30 mouse cellular contexts compared by ENCODE assay signal in the genomic region with DNA sequence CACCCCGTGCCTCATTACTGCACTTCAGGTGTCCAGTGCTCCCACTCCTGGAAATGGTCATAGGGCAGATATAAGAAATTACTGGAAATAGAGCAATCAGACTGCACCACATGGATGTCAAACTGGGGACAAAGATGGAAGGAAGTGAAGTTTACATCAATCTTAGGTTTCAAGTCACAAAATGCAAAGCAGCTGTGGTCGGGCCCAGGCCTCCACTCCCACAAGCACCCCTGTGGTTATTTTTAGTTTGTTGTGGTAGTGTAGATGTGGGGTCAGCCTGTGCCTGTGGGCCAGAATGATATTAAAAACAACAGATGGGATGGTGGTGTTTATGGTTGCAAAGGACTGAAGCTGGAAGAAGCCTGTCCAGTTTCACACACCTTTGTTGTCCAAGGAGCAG. TPM values are rescaled to one million over a fixed set of nuclear protein-coding genes. Genes with fewer than 3 reads are reported as not detected.
DNase-seq lines count a peak whose midpoint lies in the region; ATAC-seq and TF ChIP-seq lines count a peak whose summit lies in the region.
"Had no signal": no experiment of that assay in that cellular context is flagged by ENCODE, and none has a peak within 500 bp of the region (broad histone marks: within the 10 kb centered on the region; RNA-seq: fewer than 3 reads in every experiment).

No protein-coding gene starts in this region.

- H3ac ChIP-seq in myocyte (ENCODE audit: control insufficient read depth, insufficient read length) = no peak overlapping the region

- H3K9me3 ChIP-seq in embryonic facial prominence, embryonic 11.5 days (replicated peaks; ENCODE audit: control insufficient read depth, low read length) = no peaks in the 10 kb centered on the region
- H3K9me3 ChIP-seq in embryonic facial prominence, embryonic 10.5 days = no peaks in the 10 kb centered on the region
- H3K9me3 ChIP-seq: embryonic facial prominence, embryonic 13.5 days; forebrain, embryonic 10.5 days; forebrain, embryonic 15.5 days; heart, embryonic 13.5 days; kidney, embryonic 15.5 days; limb, embryonic 13.5 days; liver, embryonic 12.5 days; midbrain, embryonic 10.5 days; midbrain, embryonic 15.5 days; neural tube, embryonic 13.5 days had no signal

- H3K9ac ChIP-seq in embryonic facial prominence, embryonic 11.5 days (replicated peaks; ENCODE audit: low read length) = no peak overlapping the region
- H3K9ac ChIP-seq: embryonic facial prominence, embryonic 13.5 days; forebrain, embryonic 15.5 days; heart, embryonic 13.5 days; kidney, embryonic 15.5 days; limb, embryonic 13.5 days; liver, embryonic 12.5 days; liver, postnatal 0 days; midbrain, embryonic 15.5 days; neural tube, embryonic 13.5 days had no signal

- no peak overlapping the region for H3K4me3 ChIP-seq in embryonic facial prominence, embryonic 11.5 days (ENCODE audit: low read depth, low read length)
- no peak overlapping the region for H3K4me3 ChIP-seq in embryonic facial prominence, embryonic 10.5 days
- H3K4me3 ChIP-seq in bone marrow, adult 2 months (replicated peaks; ENCODE audit: control insufficient read depth, low read depth, low read length) = no peak overlapping the region
- no peak overlapping the region for H3K4me3 ChIP-seq in myocyte
- no peak overlapping the region for H3K4me3 ChIP-seq in thymus, adult 2 months (ENCODE audit: control insufficient read depth, insufficient read depth, low read length)
- H3K4me3 ChIP-seq: embryonic facial prominence, embryonic 13.5 days; forebrain, embryonic 10.5 days; forebrain, embryonic 15.5 days; heart, embryonic 13.5 days; kidney, embryonic 15.5 days; left cerebral cortex, adult 2 months; limb, embryonic 13.5 days; liver, embryonic 12.5 days; midbrain, embryonic 10.5 days; midbrain, embryonic 15.5 days; neural tube, embryonic 13.5 days had no signal

- no peaks in the 10 kb centered on the region for H3K27me3 ChIP-seq in embryonic facial prominence, embryonic 11.5 days (ENCODE audit: control insufficient read depth, insufficient read depth, low read length)
- H3K27me3 ChIP-seq in embryonic facial prominence, embryonic 10.5 days (replicated peaks; ENCODE audit: low read depth, poor library complexity, severe bottlenecking) = no peaks in the 10 kb centered on the region
- no peaks in the 10 kb centered on the region for H3K27me3 ChIP-seq in myocyte (ENCODE audit: control insufficient read depth, insufficient read depth, insufficient read length)
- no peaks in the 10 kb centered on the region for H3K27me3 ChIP-seq in thymus, adult 2 months (ENCODE audit: control insufficient read depth, insufficient read depth, low read length)
- H3K27me3 ChIP-seq: embryonic facial prominence, embryonic 13.5 days; forebrain, embryonic 15.5 days; heart, embryonic 13.5 days; kidney, embryonic 15.5 days; limb, embryonic 13.5 days; liver, embryonic 12.5 days; midbrain, embryonic 15.5 days; neural tube, embryonic 13.5 days had no signal

- no peak for TF ChIP-seq CTCF in bone marrow, adult 2 months (IDR thresholded peaks at IDR 0.05; ENCODE audit: control insufficient read depth, insufficient read depth, low read length)
- TF ChIP-seq CTCF in thymus, adult 2 months (IDR thresholded peaks at IDR 0.05; ENCODE audit: borderline replicate concordance, control insufficient read depth, extremely low read depth, insufficient read depth, low read length, poor library complexity) = no peak

- ATAC-seq in embryonic facial prominence, embryonic 11.5 days (replicated peaks; ENCODE audit: insufficient number of reproducible peaks, low FRiP score, low TSS enrichment, low read depth) = no peak
- ATAC-seq: hindbrain, embryonic 16.5 days; liver, embryonic 12.5 days; liver, postnatal 0 days had no signal

- no peaks in the 10 kb centered on the region for H3K79me2 ChIP-seq in myocyte (ENCODE audit: control insufficient read depth, insufficient read depth)

- 57% methylated on average over 2 of the region's 2 CpGs for WGBS in embryonic facial prominence, embryonic 11.5 days
- 59% methylated on average over 2 of the region's 2 CpGs for WGBS in embryonic facial prominence, embryonic 10.5 days
- 12% methylated on average over 2 of the region's 2 CpGs for WGBS in bone marrow, adult 2 months
- WGBS in thymus, adult 2 months = 18% methylated on average over 2 of the region's 2 CpGs

- no peak for TF ChIP-seq POLR2A in bone marrow, adult 2 months (IDR thresholded peaks at IDR 0.05; ENCODE audit: borderline replicate concordance, control insufficient read depth, low read depth, low read length)
- no peak for TF ChIP-seq POLR2A in myocyte (IDR thresholded peaks at IDR 0.05; ENCODE audit: insufficient read length, low read depth)
- no peak for TF ChIP-seq POLR2A in thymus, adult 2 months (IDR thresholded peaks at IDR 0.05; ENCODE audit: control insufficient read depth, extremely low read depth, insufficient read depth, low read length, poor library complexity)

- DNase-seq in embryonic facial prominence, embryonic 11.5 days (ENCODE audit: low spot score) = peak; percentile 35
- DNase-seq in embryonic facial prominence, embryonic 10.5 days (ENCODE audit: low spot score) = no peak
- peak; percentile 34 for DNase-seq in 416B (ENCODE audit: low read depth)
- no peak for DNase-seq in thymus, adult 2 months
- DNase-seq in adrenal gland, postnatal 4 days (ENCODE audit: low spot score in 2 of 2) = no peak
- no peak for DNase-seq in heart, postnatal 4 days
- DNase-seq: adrenal gland, adult 8-10 months; cerebellum, adult 11-12 months; cerebellum, postnatal 10 days; heart, postnatal 10 days; kidney, adult 18-20 months; kidney, postnatal 25 days; liver, postnatal 0 days; lung, postnatal 4 days; retina, postnatal 1 day; right cerebral cortex, postnatal 25 days had no signal

- no peaks in the 10 kb centered on the region for H3K36me3 ChIP-seq in embryonic facial prominence, embryonic 11.5 days (replicated peaks; ENCODE audit: control insufficient read depth, insufficient read depth, low read depth, low read length)
- H3K36me3 ChIP-seq in embryonic facial prominence, embryonic 10.5 days (replicated peaks) = no peaks in the 10 kb centered on the region
- no peaks in the 10 kb centered on the region for H3K36me3 ChIP-seq in myocyte (ENCODE audit: control insufficient read depth, insufficient read depth)
- no peaks in the 10 kb centered on the region for H3K36me3 ChIP-seq in thymus, adult 2 months (ENCODE audit: control insufficient read depth, insufficient read depth, low read length)
- H3K36me3 ChIP-seq: embryonic facial prominence, embryonic 13.5 days; forebrain, embryonic 10.5 days; forebrain, embryonic 15.5 days; heart, embryonic 13.5 days; kidney, embryonic 15.5 days; limb, embryonic 13.5 days; liver, embryonic 12.5 days; midbrain, embryonic 10.5 days; midbrain, embryonic 15.5 days had no signal

- no peaks in the 10 kb centered on the region; the same call in 1 of the 2 replicates for H3K4me1 ChIP-seq in embryonic facial prominence, embryonic 11.5 days (ENCODE audit: control insufficient read depth, insufficient read depth, low read length)
- H3K4me1 ChIP-seq in embryonic facial prominence, embryonic 10.5 days = peaks cover 26% of the 10 kb centered on the region
- peaks cover 2% of the 10 kb centered on the region; the same call in 1 of the 2 replicates for H3K4me1 ChIP-seq in bone marrow, adult 2 months (ENCODE audit: control insufficient read depth, insufficient read depth, low read length)
- peaks cover 13% of the 10 kb centered on the region for H3K4me1 ChIP-seq in thymus, adult 2 months (replicated peaks; ENCODE audit: control insufficient read depth, insufficient read depth, low read length)
- H3K4me1 ChIP-seq: forebrain, embryonic 15.5 days; midbrain, embryonic 15.5 days had no signal

- H3K27ac ChIP-seq in embryonic facial prominence, embryonic 11.5 days (replicated peaks; ENCODE audit: low read depth, low read length) = no peak overlapping the region
- no peak overlapping the region for H3K27ac ChIP-seq in embryonic facial prominence, embryonic 10.5 days (replicated peaks)
- peak overlapping the region; percentile 60; the same call in 1 of the 2 replicates for H3K27ac ChIP-seq in bone marrow, adult 2 months (ENCODE audit: control insufficient read depth, insufficient read depth, low read depth, low read length, poor library complexity)
- no peak overlapping the region for H3K27ac ChIP-seq in thymus, adult 2 months (ENCODE audit: control insufficient read depth, insufficient read depth, low read length)
- H3K27ac ChIP-seq: embryonic facial prominence, embryonic 13.5 days; forebrain, embryonic 10.5 days; forebrain, embryonic 15.5 days; heart, embryonic 13.5 days; kidney, embryonic 15.5 days; left cerebral cortex, adult 2 months; limb, embryonic 13.5 days; liver, embryonic 12.5 days; midbrain, embryonic 10.5 days; midbrain, embryonic 15.5 days; neural tube, embryonic 13.5 days had no signal

- no peak overlapping the region for H3K4me2 ChIP-seq in embryonic facial prominence, embryonic 11.5 days (ENCODE audit: low read depth, low read length)
- peak overlapping the region; percentile 10 for H3K4me2 ChIP-seq in myocyte (ENCODE audit: low read depth)
- H3K4me2 ChIP-seq: embryonic facial prominence, embryonic 13.5 days; forebrain, embryonic 15.5 days; heart, embryonic 13.5 days; kidney, embryonic 15.5 days; limb, embryonic 13.5 days; liver, embryonic 12.5 days; midbrain, embryonic 15.5 days; neural tube, embryonic 13.5 days had no signal

TF ChIP-seq in myocyte, 11 proteins besides CTCF, POLR2A, EP300 and RAD21 (continues in another document):
- TF ChIP-seq CEBPB (IDR thresholded peaks at IDR 0.05; ENCODE audit: insufficient read depth, poor library complexity, severe bottlenecking) (no peak), MYOD1 (IDR thresholded peaks at IDR 0.05; ENCODE audit: control insufficient read depth in 1 of 3, insufficient read length in 2 of 3, low read depth in 2 of 3) (peak in 1 of 3 experiments; percentile 49)

RNA-seq across cellular contexts. Expression of a gene that starts 33.1 kb away (rescaled TPM):
- 11.9 and 13.3 TPM in 2 replicates for polyA plus RNA-seq in embryonic facial prominence, embryonic 11.5 days (2014; fragmentation: Nextera tagmentation; extraction: Ambion mirVana)
- 6.6 and 8.6 TPM in 2 replicates for polyA plus RNA-seq in embryonic facial prominence, embryonic 10.5 days (2016; fragmentation: Nextera tagmentation; extraction: Ambion mirVana)
- polyA plus RNA-seq in bone marrow, adult 2 months (2011; ENCODE audit: insufficient read depth, insufficient read length, low replicate concordance, missing spikeins) = 9.3 and 25.2 TPM in 2 replicates
- polyA plus RNA-seq in myocyte (2012; fragmentation: generic; extraction: Trizol) = 2.6 TPM
- 12.9 and 13.6 TPM in 2 replicates for polyA plus RNA-seq in thymus, adult 2 months (2012; rRNA removed)
- total RNA-seq in adrenal gland, postnatal 4 days (2021) = 10 to 100 TPM; 90.2 to 99.4 TPM
- 10 to 100 TPM; 13.3 to 15.9 TPM for total RNA-seq in heart, postnatal 4 days (2021)

RNA-seq across cellular contexts. Expression of a gene that starts 51.6 kb away (rescaled TPM):
- polyA plus RNA-seq in embryonic facial prominence, embryonic 11.5 days (2014; fragmentation: Nextera tagmentation; extraction: Ambion mirVana) = 367 and 386 TPM in 2 replicates
- 365 and 391 TPM in 2 replicates for polyA plus RNA-seq in embryonic facial prominence, embryonic 10.5 days (2016; fragmentation: Nextera tagmentation; extraction: Ambion mirVana)
- 144 and 189 TPM in 2 replicates for polyA plus RNA-seq in bone marrow, adult 2 months (2011; ENCODE audit: insufficient read depth, insufficient read length, low replicate concordance, missing spikeins)
- polyA plus RNA-seq in myocyte (2012; fragmentation: generic; extraction: Trizol) = 160 TPM
- 14.5 and 16.1 TPM in 2 replicates for polyA plus RNA-seq in thymus, adult 2 months (2012; rRNA removed)
- total RNA-seq in adrenal gland, postnatal 4 days (2021) = 100 to 1,000 TPM; 246 to 283 TPM
- total RNA-seq in heart, postnatal 4 days (2021) = 100 to 1,000 TPM; 154 to 179 TPM

Comparison
In these comparisons a context has a peak if more than half of its experiments do, and no peak if none do; other contexts are left out.
1. DNase-seq: peak in embryonic facial prominence, embryonic 11.5 days (single experiment) and 416B (single experiment); none in embryonic facial prominence, embryonic 10.5 days (single experiment), thymus, adult 2 months (single experiment), adrenal gland, postnatal 4 days (0 of 2) and heart, postnatal 4 days (single experiment).